Mouse (Mus musculus) forebrain, embryonic 16.5 days (tissue): ENCODE data around the gene Gamt. TPM values are rescaled to one million over a fixed set of nuclear protein-coding genes. Genes with fewer than 3 reads are reported as not detected.

Experiments used
- ATAC-seq: fragments of 200-750 bp; cut with Nextera tagmentation; 2 replicates; pipeline ENCODE4 v1.8.0; 2017; ENCODE audit warnings: mild to moderate bottlenecking, moderate library complexity
- H3K27ac ChIP-seq: fragments of 300-500 bp; sonication (generic); 2 replicates; pipeline ENCODE4 v1.5.1; 2014; ENCODE audit warnings: low read length, control low read depth
- H3K27me3 ChIP-seq: fragments of 300-500 bp; sonication (generic); replicated peaks from 2 replicates; pipeline ENCODE4 v1.6.1; 2014; ENCODE audit warnings: low read length; ENCODE audit not compliant: control insufficient read depth, insufficient read depth
- H3K36me3 ChIP-seq: fragments of 300-500 bp; sonication (generic); 2 replicates; pipeline ENCODE4 v1.6.1; 2014; ENCODE audit not compliant: control insufficient read depth, insufficient read depth
- H3K4me1 ChIP-seq: fragments of 300-500 bp; sonication (generic); replicated peaks from 2 replicates; pipeline ENCODE4 v1.6.1; 2014; ENCODE audit warnings: low read length; ENCODE audit not compliant: control insufficient read depth, insufficient read depth
- H3K4me2 ChIP-seq: fragments of 300-500 bp; sonication (generic); 2 replicates; pipeline ENCODE4 v1.6.1; 2014; ENCODE audit warnings: mild to moderate bottlenecking, low read length, control low read depth
- H3K4me3 ChIP-seq: fragments of 300-500 bp; sonication (generic); replicated peaks from 2 replicates; pipeline ENCODE4 v1.5.1; 2014; ENCODE audit warnings: mild to moderate bottlenecking, low read length, control low read depth
- H3K9ac ChIP-seq: fragments of 300-500 bp; sonication (generic); replicated peaks from 2 replicates; pipeline ENCODE4 v1.6.1; 2014; ENCODE audit warnings: low read depth, low read length, control low read depth
- H3K9me3 ChIP-seq: fragments of 300-500 bp; sonication (generic); 2 replicates; pipeline ENCODE4 v1.6.1; 2016; ENCODE audit warnings: low read length; ENCODE audit not compliant: control insufficient read depth
- WGBS: fragments of 180-500 bp; shearing (Covaris S2); extraction: QIAGEN DNeasy Blood & Tissue Kit; methylation state at CpG from one replicate; pipeline ENCODE4 v1.1.7; 2014; 5-methylcytosine and 5-hydroxymethylcytosine counted together
- polyA plus RNA-seq: library from polyadenylated mRNA; unstranded; fragments of >200 nt; fragmentation: Nextera tagmentation; extraction: Ambion mirVana; gene quantifications from 2 replicates; pipeline ENCODE4 v1.2.1, GENCODE M21; 2015

Gene Gamt
- polyA plus RNA-seq, 1 experiment from 2014 or later = 22.7 TPM

- no peak overlapping the region for H3K4me2 ChIP-seq
- no peak overlapping the region for H3K4me3 ChIP-seq
- no peak for ATAC-seq
- H3K4me1 ChIP-seq = peaks cover 23% of the 10 kb centered on the region
- 97% methylated on average over 3 of the region's 3 CpGs for WGBS
- no peaks in the 10 kb centered on the region for H3K27me3 ChIP-seq
- peaks cover 26% of the 10 kb centered on the region for H3K36me3 ChIP-seq
- H3K9me3 ChIP-seq = no peaks in the 10 kb centered on the region
- no peak overlapping the region for H3K9ac ChIP-seq
- no peak overlapping the region for H3K27ac ChIP-seq
Observed at GRCm38 (mm10) chr10:80273847-80274246, 13.0 kb upstream of the Gamt start.

- Histone ChIP-seq H3K27ac (no peak overlapping the region), H3K27me3 (no peaks in the 10 kb centered on the region), H3K4me2 (no peak overlapping the region), H3K36me3 (peaks cover 8% of the 10 kb centered on the region; the same call in 1 of the 2 replicates), H3K4me3 (no peak overlapping the region), H3K9ac (no peak overlapping the region), H3K9me3 (no peaks in the 10 kb centered on the region), H3K4me1 (peaks cover 39% of the 10 kb centered on the region)
- WGBS = 85% methylated on average over 8 of the region's 8 CpGs
- no peak for ATAC-seq
Observed at GRCm38 (mm10) chr10:80271870-80272585, 11.2 kb upstream of the Gamt start.

- H3K36me3 ChIP-seq = peaks cover 8% of the 10 kb centered on the region; the same call in 1 of the 2 replicates
- peak overlapping the region; percentile 25; the same call in 1 of the 2 replicates for H3K9ac ChIP-seq
- H3K4me2 ChIP-seq = no peak overlapping the region
- ATAC-seq = no peak
- 86% methylated on average over 5 of the region's 5 CpGs for WGBS
- H3K4me1 ChIP-seq = peaks cover 46% of the 10 kb centered on the region
- H3K27me3 ChIP-seq = no peaks in the 10 kb centered on the region
- no peak overlapping the region for H3K27ac ChIP-seq
- H3K9me3 ChIP-seq = no peaks in the 10 kb centered on the region
- no peak overlapping the region for H3K4me3 ChIP-seq
Observed at GRCm38 (mm10) chr10:80271186-80271843, 10.5 kb upstream of the Gamt start.

GRCm38 (mm10) chr10:80270734-80271181 lies 9.9 kb upstream of the Gamt start:
- Histone ChIP-seq H3K36me3 (peaks cover 4% of the 10 kb centered on the region; the same call in 1 of the 2 replicates), H3K4me3 (no peak overlapping the region), H3K4me1 (peaks cover 52% of the 10 kb centered on the region), H3K9me3 (no peaks in the 10 kb centered on the region), H3K27me3 (no peaks in the 10 kb centered on the region), H3K27ac (no peak overlapping the region), H3K4me2 (no peak overlapping the region), H3K9ac (peak overlapping the region; percentile 25; the same call in 1 of the 2 replicates)
- ATAC-seq = no peak
- 67% methylated on average over 6 of the region's 6 CpGs for WGBS

GRCm38 (mm10) chr10:80270099-80270498 lies 9.3 kb upstream of the Gamt start:
- no peak for ATAC-seq
- Histone ChIP-seq H3K27me3 (no peaks in the 10 kb centered on the region), H3K4me1 (peaks cover 55% of the 10 kb centered on the region), H3K9me3 (no peaks in the 10 kb centered on the region), H3K36me3 (peaks cover 4% of the 10 kb centered on the region; the same call in 1 of the 2 replicates), H3K27ac (no peak overlapping the region), H3K4me2 (no peak overlapping the region), H3K9ac (no peak overlapping the region), H3K4me3 (no peak overlapping the region)
- WGBS = 90% methylated on average over 2 of the region's 2 CpGs

- Histone ChIP-seq H3K4me2 (peak overlapping the region; percentile 89), H3K27me3 (no peaks in the 10 kb centered on the region), H3K9ac (peak overlapping the region; percentile 98), H3K36me3 (no peaks in the 10 kb centered on the region), H3K27ac (peak overlapping the region; percentile 49; the same call in 1 of the 2 replicates), H3K4me3 (peak overlapping the region; percentile 84), H3K4me1 (peaks cover 60% of the 10 kb centered on the region), H3K9me3 (no peaks in the 10 kb centered on the region)
- ATAC-seq = no peak
- WGBS = under 1% methylated on average over 18 of the region's 18 CpGs
Observed at GRCm38 (mm10) chr10:80265149-80265486, 4.3 kb upstream of the Gamt start.

- H3K4me3 ChIP-seq = peak overlapping the region; percentile 84
- H3K4me1 ChIP-seq = peaks cover 61% of the 10 kb centered on the region
- H3K9me3 ChIP-seq = no peaks in the 10 kb centered on the region
- peak overlapping the region; percentile 98 for H3K9ac ChIP-seq
- H3K4me2 ChIP-seq = peak overlapping the region; percentile 89
- ATAC-seq = peak; percentile 76
- no peaks in the 10 kb centered on the region for H3K27me3 ChIP-seq
- WGBS = 2% methylated on average over 79 of the region's 81 CpGs
- no peaks in the 10 kb centered on the region for H3K36me3 ChIP-seq
- H3K27ac ChIP-seq = peak overlapping the region; percentile 55
Observed at GRCm38 (mm10) chr10:80264341-80265148, 3.7 kb upstream of the Gamt start.

- WGBS = 94% methylated on average over 10 of the region's 10 CpGs
- Histone ChIP-seq H3K4me1 (peaks cover 50% of the 10 kb centered on the region), H3K4me3 (no peak overlapping the region), H3K4me2 (no peak overlapping the region), H3K27ac (no peak overlapping the region), H3K9me3 (no peaks in the 10 kb centered on the region), H3K36me3 (no peaks in the 10 kb centered on the region), H3K27me3 (no peaks in the 10 kb centered on the region), H3K9ac (no peak overlapping the region)
- ATAC-seq = no peak
Observed at GRCm38 (mm10) chr10:80262776-80263365, 2.1 kb upstream of the Gamt start.

- Histone ChIP-seq H3K27ac (no peak overlapping the region), H3K36me3 (no peaks in the 10 kb centered on the region), H3K9ac (no peak overlapping the region), H3K27me3 (no peaks in the 10 kb centered on the region), H3K4me1 (peaks cover 43% of the 10 kb centered on the region), H3K4me3 (no peak overlapping the region), H3K4me2 (peak overlapping the region; percentile 88), H3K9me3 (no peaks in the 10 kb centered on the region)
- 64% methylated on average over 12 of the region's 12 CpGs for WGBS
- ATAC-seq = no peak
Observed at GRCm38 (mm10) chr10:80262169-80262568, 1.4 kb upstream of the Gamt start.
